Mouse (Mus musculus): ENCODE measurements around the gene Mif. TPM values are rescaled to one million over a fixed set of nuclear protein-coding genes. Genes with fewer than 3 reads are reported as not detected.

The Mif gene
- polyA plus RNA-seq, 1 experiment, result 614 TPM

- TF ChIP-seq POLR2A (IDR thresholded peaks at IDR 0.05; ENCODE audit: low read depth, low read length) (no peak), CTCF (IDR thresholded peaks at IDR 0.05; ENCODE audit: borderline replicate concordance, insufficient read depth, low read length) (no peak)
- no peak overlapping the region for H3K27ac ChIP-seq (ENCODE audit: insufficient read depth, low read length)
- peaks cover 8% of the 10 kb centered on the region; the same call in 1 of the 2 replicates for H3K4me1 ChIP-seq (ENCODE audit: control insufficient read depth, insufficient read depth, low read length)
- no peak overlapping the region for H3K4me3 ChIP-seq (ENCODE audit: insufficient read depth, low read length)
Measured at GRCm38 (mm10) chr10:75829529-75830274, 30.3 kb downstream of the Mif start.

- no peak for TF ChIP-seq POLR2A (IDR thresholded peaks at IDR 0.05; ENCODE audit: low read depth, low read length)
- TF ChIP-seq CTCF (IDR thresholded peaks at IDR 0.05; ENCODE audit: borderline replicate concordance, insufficient read depth, low read length), result no peak
Measured at GRCm38 (mm10) chr10:75828500-75828931, 31.5 kb downstream of the Mif start.

GRCm38 (mm10) chr10:75827668-75828360 lies 32.2 kb downstream of the Mif start:
- H3K4me1 ChIP-seq (ENCODE audit: control insufficient read depth, insufficient read depth, low read length), result peaks cover 8% of the 10 kb centered on the region; the same call in 1 of the 2 replicates
- H3K4me3 ChIP-seq (ENCODE audit: insufficient read depth, low read length), result no peak overlapping the region
- TF ChIP-seq CTCF (IDR thresholded peaks at IDR 0.05; ENCODE audit: borderline replicate concordance, insufficient read depth, low read length) (no peak), POLR2A (IDR thresholded peaks at IDR 0.05; ENCODE audit: low read depth, low read length) (no peak)
- H3K27ac ChIP-seq (ENCODE audit: insufficient read depth, low read length), result no peak overlapping the region

More at GRCm38 (mm10) chr10:75828500-75828931, 31.5 kb downstream of the Mif start:
- H3K27ac ChIP-seq (ENCODE audit: insufficient read depth, low read length), result no peak overlapping the region
- no peak overlapping the region for H3K4me3 ChIP-seq (ENCODE audit: insufficient read depth, low read length)
- H3K4me1 ChIP-seq (ENCODE audit: control insufficient read depth, insufficient read depth, low read length), result peaks cover 8% of the 10 kb centered on the region; the same call in 1 of the 2 replicates

GRCm38 (mm10) chr10:75824530-75824929 lies 35.5 kb downstream of the Mif start:
- H3K27ac ChIP-seq (ENCODE audit: insufficient read depth, low read length), result no peak overlapping the region
- no peak overlapping the region for H3K4me3 ChIP-seq (ENCODE audit: insufficient read depth, low read length)
- H3K4me1 ChIP-seq (ENCODE audit: control insufficient read depth, insufficient read depth, low read length), result peaks cover 8% of the 10 kb centered on the region; the same call in 1 of the 2 replicates
- TF ChIP-seq POLR2A (IDR thresholded peaks at IDR 0.05; ENCODE audit: low read depth, low read length) (no peak), CTCF (IDR thresholded peaks at IDR 0.05; ENCODE audit: borderline replicate concordance, insufficient read depth, low read length) (no peak)

GRCm38 (mm10) chr10:75823782-75824181 lies 36.3 kb downstream of the Mif start:
- Histone ChIP-seq H3K4me1 (ENCODE audit: control insufficient read depth, insufficient read depth, low read length) (peaks cover 6% of the 10 kb centered on the region; the same call in 1 of the 2 replicates), H3K4me3 (ENCODE audit: insufficient read depth, low read length) (no peak overlapping the region), H3K27ac (ENCODE audit: insufficient read depth, low read length) (no peak overlapping the region)
- TF ChIP-seq CTCF (IDR thresholded peaks at IDR 0.05; ENCODE audit: borderline replicate concordance, insufficient read depth, low read length), result no peak
- no peak for TF ChIP-seq POLR2A (IDR thresholded peaks at IDR 0.05; ENCODE audit: low read depth, low read length)

- no peak for TF ChIP-seq CTCF (IDR thresholded peaks at IDR 0.05; ENCODE audit: borderline replicate concordance, insufficient read depth, low read length)
- TF ChIP-seq POLR2A (IDR thresholded peaks at IDR 0.05; ENCODE audit: low read depth, low read length), result no peak
- Histone ChIP-seq H3K4me1 (ENCODE audit: control insufficient read depth, insufficient read depth, low read length) (0 out of 2 replicates have a peak, but pooled peaks cover 2% of the 10 kb centered on the region), H3K27ac (ENCODE audit: insufficient read depth, low read length) (no peak within 1 kb of the TSS), H3K4me3 (ENCODE audit: insufficient read depth, low read length) (no peak within 1 kb of the TSS)
Measured at GRCm38 (mm10) chr10:75822443-75822842, 37.6 kb downstream of the Mif start, which contains the start of gene Gstt4. Gene Gstt4 (minus strand): TSS chr10:75822543.

- H3K4me1 ChIP-seq (ENCODE audit: control insufficient read depth, insufficient read depth, low read length), result no peaks in the 10 kb centered on the region
- no peak overlapping the region for H3K4me3 ChIP-seq (ENCODE audit: insufficient read depth, low read length)
- TF ChIP-seq POLR2A (IDR thresholded peaks at IDR 0.05; ENCODE audit: low read depth, low read length), result no peak
- TF ChIP-seq CTCF (IDR thresholded peaks at IDR 0.05; ENCODE audit: borderline replicate concordance, insufficient read depth, low read length), result no peak
- H3K27ac ChIP-seq (ENCODE audit: insufficient read depth, low read length), result no peak overlapping the region
Measured at GRCm38 (mm10) chr10:75819882-75820281, 40.2 kb downstream of the Mif start.

- H3K4me3 ChIP-seq (ENCODE audit: insufficient read depth, low read length), result no peak overlapping the region
- TF ChIP-seq CTCF (IDR thresholded peaks at IDR 0.05; ENCODE audit: borderline replicate concordance, insufficient read depth, low read length) (no peak), POLR2A (IDR thresholded peaks at IDR 0.05; ENCODE audit: low read depth, low read length) (no peak)
Measured at GRCm38 (mm10) chr10:75818641-75819040, 41.4 kb downstream of the Mif start.

More at GRCm38 (mm10) chr10:75818641-75819040, 41.4 kb downstream of the Mif start:
- Histone ChIP-seq H3K4me1 (ENCODE audit: control insufficient read depth, insufficient read depth, low read length) (no peaks in the 10 kb centered on the region), H3K27ac (ENCODE audit: insufficient read depth, low read length) (no peak overlapping the region)

Other genes with a start within 250 kb of the Mif start
- 0.80 and 1.1 TPM in 2 replicates for gene Susd2, start 216.2 kb downstream of the Mif start, polyA plus RNA-seq (2011; ENCODE audit: insufficient read length, low read depth, missing spikeins)
- gene Cabin1, start 95.9 kb downstream of the Mif start, polyA plus RNA-seq (2011; ENCODE audit: insufficient read length, low read depth, missing spikeins), result 30.2 and 30.9 TPM in 2 replicates
- 40.5 and 42.1 TPM in 2 replicates for gene Ddt, start 86.8 kb downstream of the Mif start, polyA plus RNA-seq (2011; ENCODE audit: insufficient read length, low read depth, missing spikeins)
- gene Gm20441, start 79.3 kb downstream of the Mif start, polyA plus RNA-seq (2011; ENCODE audit: insufficient read length, low read depth, missing spikeins), result not detected in 2 replicates
- 14.0 and 15.5 TPM in 2 replicates for gene Gstt3, start 78.8 kb downstream of the Mif start, polyA plus RNA-seq (2011; ENCODE audit: insufficient read length, low read depth, missing spikeins)
- 8.0 and 17.2 TPM in 2 replicates for gene Gstt1, start 61.7 kb downstream of the Mif start, polyA plus RNA-seq (2011; ENCODE audit: insufficient read length, low read depth, missing spikeins)
- not detected in 2 replicates for gene Gstt4, start 37.7 kb downstream of the Mif start, polyA plus RNA-seq (2011; ENCODE audit: insufficient read length, low read depth, missing spikeins)
- 2.6 and 4.4 TPM in 2 replicates for gene Gstt2, start 22.8 kb downstream of the Mif start, polyA plus RNA-seq (2011; ENCODE audit: insufficient read length, low read depth, missing spikeins)
- not detected in 2 replicates for gene Derl3, start 33.2 kb upstream of the Mif start, polyA plus RNA-seq (2011; ENCODE audit: insufficient read length, low read depth, missing spikeins)
- 56.2 and 77.9 TPM in 2 replicates for gene Smarcb1, start 61.4 kb upstream of the Mif start, polyA plus RNA-seq (2011; ENCODE audit: insufficient read length, low read depth, missing spikeins)
- 21.8 and 23.1 TPM in 2 replicates for gene Chchd10, start 72.9 kb upstream of the Mif start, polyA plus RNA-seq (2011; ENCODE audit: insufficient read length, low read depth, missing spikeins)
- 69.2 and 71.0 TPM in 2 replicates for gene Mmp11, start 76.3 kb upstream of the Mif start, polyA plus RNA-seq (2011; ENCODE audit: insufficient read length, low read depth, missing spikeins)
- 0.74 TPM in 1 of 2 replicates, not detected in the other for gene Gm867, start 80.4 kb upstream of the Mif start, polyA plus RNA-seq (2011; ENCODE audit: insufficient read length, low read depth, missing spikeins)
- gene Vpreb3, start 82.8 kb upstream of the Mif start, polyA plus RNA-seq (2011; ENCODE audit: insufficient read length, low read depth, missing spikeins), result not detected in 2 replicates
- not detected in 2 replicates for gene Gm5134, start 94.3 kb upstream of the Mif start, polyA plus RNA-seq (2011; ENCODE audit: insufficient read length, low read depth, missing spikeins)
- gene Zfp280b, start 172.4 kb upstream of the Mif start, polyA plus RNA-seq (2011; ENCODE audit: insufficient read length, low read depth, missing spikeins), result 13.4 and 13.8 TPM in 2 replicates

Data from embryonic fibroblast, embryonic 13.5 days (primary cell).